Mouse (Mus musculus): Measurements from ENCODE around the gene Papola.
"Not testable (repeated sequence)": the region's sequence is repeated elsewhere in the genome, so short reads cannot be mapped to it uniquely, and the experiment has no call there.

Gene Papola

DNA sequence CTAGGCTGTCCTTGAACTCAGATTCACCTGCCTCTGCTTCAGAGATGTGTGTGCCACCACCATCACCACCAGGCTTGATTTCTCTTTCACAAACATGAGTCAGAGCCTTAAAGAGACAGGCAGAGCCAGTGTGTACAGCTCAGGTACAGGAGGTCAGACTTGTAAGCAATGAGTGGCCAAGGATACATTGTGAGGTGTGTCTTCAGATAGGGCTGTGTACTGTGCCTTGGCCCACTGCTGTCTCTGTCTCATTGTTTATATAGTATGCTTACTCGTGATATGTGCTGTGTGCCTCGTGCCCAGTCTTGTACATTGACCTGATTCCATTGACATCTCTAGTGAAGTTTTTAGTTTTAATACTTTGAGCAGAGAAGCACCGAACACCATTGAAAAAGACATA, 21.3 kb downstream of the Papola start:
- no peak for DNase-seq (ENCODE audit: low spot score in 2 of 2)

DNA sequence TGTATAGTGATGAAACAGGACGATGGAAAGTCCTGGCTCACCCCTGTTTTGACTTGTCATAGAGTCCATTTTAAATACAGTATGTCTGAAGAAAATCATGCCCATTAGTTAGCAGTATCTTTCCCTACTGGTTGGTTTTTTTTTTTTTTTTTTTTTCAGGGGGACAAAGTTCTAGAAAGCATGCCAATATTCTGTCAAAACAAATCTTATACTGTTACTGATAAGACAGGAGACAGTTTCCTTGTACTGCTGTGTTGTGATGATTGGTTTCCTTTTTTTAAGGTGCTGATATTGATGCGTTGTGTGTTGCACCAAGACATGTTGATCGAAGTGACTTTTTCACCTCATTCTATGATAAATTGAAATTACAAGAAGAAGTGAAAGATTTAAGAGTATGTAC, 21.7 kb downstream of the Papola start:
- no peak for DNase-seq (ENCODE audit: low spot score in 2 of 2)

DNA sequence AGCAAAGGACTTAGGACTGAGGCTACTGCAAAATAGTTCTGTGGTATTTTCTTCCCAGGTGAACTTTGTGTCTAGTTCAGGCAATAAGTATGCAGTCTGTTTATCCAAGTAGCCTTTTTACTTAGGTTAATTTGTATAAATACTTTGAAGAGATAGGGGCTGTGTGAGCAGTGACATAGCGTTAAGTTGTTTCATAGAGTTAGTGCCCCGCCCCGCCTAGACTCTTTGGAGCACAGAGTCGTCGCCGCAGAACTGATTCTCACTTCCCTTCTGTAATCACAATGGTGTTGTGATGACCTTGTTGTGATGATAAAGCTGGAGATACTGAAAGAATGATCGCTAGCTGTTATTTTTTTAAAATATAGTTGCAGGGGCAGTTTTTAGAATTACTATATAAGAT, 22.9 kb downstream of the Papola start:
- DNase-seq (ENCODE audit: low spot score in 2 of 2) = no peak

DNA sequence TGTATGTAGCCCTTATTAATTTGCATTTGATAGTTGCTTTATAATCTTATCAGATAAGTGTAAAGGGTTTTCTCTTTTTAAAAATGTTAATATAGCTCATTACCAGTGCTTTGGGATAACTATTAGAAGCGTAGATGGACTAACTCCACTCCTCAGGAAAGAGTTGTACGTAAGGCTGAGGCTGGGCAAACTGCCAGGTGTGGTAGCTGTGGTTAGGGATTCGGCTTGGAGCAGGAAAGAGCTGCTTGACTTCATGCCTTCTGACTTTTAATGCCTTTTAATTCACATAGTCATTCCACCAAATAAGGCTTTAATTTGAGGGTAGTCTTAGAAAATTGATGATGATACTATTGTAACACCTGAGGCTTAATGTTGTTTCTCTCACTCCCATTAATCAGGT, 24.5 kb downstream of the Papola start:
- DNase-seq (ENCODE audit: low spot score in 2 of 2) = no peak

DNA sequence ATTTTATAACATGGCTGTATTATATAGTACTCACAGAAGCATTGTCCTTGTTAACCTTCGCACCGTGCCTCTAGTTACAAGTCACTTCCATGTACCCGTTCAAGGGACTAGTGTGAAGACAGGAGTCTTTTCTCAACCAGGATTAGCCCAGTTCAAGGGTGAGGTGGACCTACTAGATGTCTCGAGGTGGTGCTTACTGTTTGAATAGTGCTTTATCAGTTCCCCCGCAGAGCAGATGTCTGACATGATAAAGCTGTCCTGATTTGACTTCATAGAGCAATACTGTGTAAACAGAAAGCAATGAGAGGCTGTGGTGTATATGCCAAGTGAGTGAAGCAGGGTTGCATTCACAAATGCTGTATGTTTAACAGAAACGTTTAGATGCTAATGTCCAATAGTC, 26.1 kb downstream of the Papola start:
- DNase-seq (ENCODE audit: low spot score in 2 of 2) = no peak

DNA sequence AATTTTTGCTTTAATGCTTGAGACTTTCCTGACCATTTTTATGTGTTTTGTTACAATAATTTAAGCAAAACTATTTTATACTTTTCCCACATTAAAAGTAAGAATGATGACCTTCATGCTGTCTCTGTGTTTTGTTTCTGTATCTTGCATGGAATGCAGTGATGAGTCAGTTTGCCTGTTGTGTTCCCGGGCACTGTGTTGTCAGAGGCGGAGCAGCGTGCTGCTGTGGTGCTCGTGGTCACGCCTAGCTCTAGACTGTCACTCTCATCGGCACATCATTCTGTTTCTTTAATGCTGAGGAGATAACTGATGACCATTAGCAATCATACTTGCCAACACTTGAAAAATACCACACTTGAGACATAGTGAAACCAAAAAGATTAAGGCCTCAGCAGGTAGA, 29.5 kb downstream of the Papola start:
- no peak for DNase-seq (ENCODE audit: low spot score in 2 of 2)

DNA sequence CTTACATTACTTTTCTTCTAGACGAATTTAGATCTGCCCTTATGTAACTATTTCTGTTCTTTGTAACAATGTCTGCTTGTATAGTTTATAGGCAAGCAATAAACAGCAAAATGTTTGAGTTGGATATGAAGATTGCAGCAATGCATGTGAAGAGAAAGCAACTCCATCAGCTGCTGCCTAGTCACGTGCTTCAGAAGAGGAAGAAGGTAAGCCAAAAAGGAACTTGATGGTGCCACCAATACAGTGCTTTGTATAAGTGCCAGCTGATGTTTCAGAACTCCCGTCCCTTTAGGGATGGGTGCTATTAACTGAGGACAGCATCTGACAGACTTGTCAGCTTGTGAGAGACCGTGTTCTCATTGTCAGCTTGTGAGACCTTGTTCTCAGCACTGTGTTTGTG, 39.0 kb downstream of the Papola start:
- DNase-seq (ENCODE audit: low spot score in 2 of 2) = no peak

DNA sequence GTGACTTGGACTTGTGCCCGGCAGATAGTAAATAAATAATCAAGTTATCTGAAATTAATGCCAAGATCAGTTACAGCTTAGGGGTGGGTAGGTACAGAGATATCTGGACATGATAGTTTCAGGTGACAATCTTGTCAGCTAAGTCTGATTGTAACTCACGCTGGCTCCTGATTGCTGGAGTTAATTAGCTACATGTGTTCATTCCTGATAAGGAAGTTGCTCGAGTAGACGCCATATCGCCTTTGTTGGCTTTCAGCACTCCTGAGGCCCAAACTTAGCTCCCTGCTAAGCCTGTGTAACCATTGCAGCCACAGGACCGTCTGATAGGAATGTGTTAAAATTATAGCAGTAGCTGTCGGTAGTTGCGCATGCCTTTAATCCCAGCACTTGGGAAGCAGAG, 40.2 kb downstream of the Papola start:
- no peak for DNase-seq (ENCODE audit: low spot score in 2 of 2)

DNA sequence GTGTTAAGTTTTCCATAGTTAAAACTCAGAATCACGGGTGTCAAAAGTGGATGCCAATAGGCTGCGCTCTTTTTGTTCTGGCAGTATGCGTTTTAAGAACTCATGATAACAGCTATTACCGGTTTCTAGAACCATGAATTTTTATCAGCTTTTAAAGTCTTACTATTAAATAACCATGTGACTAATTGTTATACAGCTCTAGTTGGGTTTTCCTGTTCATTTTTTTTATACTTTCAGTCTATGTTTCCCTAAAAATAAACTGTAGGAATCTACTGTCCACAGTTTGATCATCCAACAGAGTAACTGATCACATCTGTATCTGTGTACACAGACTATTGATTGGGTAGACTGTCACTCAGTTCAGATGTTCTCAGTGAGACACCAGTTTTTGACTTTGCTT, 40.8 kb downstream of the Papola start:
- no peak for DNase-seq (ENCODE audit: low spot score in 2 of 2)

DNA sequence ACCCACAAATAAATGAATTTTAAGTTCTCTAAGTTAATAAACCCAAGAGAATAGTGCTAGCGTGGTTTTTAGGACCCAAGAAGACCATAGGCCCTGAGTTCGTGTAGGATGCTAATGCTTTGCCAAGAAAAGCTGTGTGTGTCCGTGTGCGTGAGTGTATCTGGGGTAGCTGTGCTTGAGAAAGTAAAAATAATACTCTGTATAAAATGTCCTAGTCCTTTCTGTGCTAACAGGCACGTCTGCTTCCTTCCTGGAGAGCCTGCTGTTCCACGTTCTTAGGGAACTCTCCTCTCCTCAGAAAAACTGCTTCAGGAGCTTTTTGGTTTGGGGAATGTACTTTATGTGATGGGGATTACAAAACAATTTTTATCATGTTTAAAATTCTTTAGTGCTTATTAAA, 48.0 kb downstream of the Papola start:
- DNase-seq (ENCODE audit: low spot score in 2 of 2) = no peak

DNA sequence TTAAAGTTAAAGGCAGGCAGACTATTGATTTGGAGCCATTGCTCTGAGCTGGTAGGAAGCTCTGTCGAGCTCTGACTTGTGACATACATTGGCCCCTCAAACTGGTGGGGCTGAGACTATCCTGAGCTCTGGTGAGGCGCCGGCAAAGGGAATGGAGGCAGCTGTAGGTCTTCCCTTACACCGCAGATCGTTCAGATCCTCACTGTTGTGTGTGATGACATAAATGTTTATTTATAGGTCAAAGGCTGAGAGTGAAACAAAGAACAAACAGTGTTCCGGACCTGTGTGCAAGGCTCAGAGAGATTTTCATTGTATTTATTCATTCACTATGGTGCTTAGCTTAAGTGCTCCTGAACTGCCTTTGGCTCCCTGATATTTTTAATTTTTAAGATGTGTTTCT, 50.4 kb downstream of the Papola start:
- no peak for DNase-seq (ENCODE audit: low spot score in 2 of 2)

DNA sequence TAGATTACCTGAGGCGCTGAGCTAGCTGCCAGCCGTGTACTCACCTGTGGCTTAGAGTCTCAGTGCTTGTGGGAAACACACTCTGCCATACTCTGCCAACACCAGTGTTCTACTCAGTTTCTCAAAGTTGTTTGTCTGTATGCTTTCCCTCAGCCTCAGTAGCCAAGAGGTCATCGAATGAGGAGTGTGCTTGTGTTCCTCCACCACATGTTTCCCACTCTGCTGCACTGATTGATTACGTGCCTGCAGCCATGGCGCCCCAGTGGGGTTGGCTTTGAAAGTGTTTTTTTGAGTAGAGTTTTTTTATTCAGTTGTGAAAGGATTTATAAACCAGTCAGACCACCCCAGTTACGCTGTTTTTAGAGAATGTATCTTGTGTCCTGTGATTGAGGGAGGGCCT, 51.1 kb downstream of the Papola start:
- DNase-seq (ENCODE audit: low spot score in 2 of 2) = no peak

DNA sequence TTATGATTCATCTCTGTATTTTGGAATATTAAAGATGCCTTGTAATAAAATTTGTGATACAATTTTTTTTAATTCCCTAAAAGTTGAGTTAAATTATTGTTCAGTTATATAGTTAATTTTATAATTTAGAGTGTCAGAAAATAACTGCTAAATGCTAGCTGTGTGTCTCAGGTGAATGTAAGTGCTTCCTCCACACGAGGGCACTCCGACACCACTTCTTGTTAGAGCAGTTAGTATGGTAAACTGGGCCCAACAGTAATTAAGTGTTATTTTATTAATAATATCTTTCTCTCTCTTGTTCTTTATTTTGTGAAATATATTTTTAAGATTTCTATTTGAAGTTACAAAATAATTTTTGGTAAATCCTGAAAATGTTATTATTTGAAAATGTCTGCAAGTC, 51.7 kb downstream of the Papola start:
- no peak for DNase-seq (ENCODE audit: low spot score in 2 of 2)

DNA sequence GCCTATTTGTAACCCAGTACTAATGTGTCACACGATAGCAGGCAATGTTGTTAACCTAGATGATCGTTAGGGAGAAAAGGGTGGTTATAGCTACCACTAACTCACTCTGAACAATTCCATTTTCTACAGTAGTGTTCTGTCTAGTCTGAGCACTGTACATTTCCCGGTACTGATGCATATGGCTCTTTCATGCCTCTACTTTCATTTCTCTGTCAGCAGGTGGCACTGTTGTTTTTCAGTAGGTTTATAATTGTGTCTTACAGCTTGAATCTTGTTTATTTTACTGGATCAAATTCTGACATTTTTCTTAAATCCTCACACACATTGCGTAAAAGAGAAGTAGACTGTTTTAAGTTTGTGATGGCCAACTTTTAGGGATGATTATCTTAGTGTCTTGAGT, 54.6 kb downstream of the Papola start:
- DNase-seq (ENCODE audit: low spot score in 2 of 2) = no peak

DNA sequence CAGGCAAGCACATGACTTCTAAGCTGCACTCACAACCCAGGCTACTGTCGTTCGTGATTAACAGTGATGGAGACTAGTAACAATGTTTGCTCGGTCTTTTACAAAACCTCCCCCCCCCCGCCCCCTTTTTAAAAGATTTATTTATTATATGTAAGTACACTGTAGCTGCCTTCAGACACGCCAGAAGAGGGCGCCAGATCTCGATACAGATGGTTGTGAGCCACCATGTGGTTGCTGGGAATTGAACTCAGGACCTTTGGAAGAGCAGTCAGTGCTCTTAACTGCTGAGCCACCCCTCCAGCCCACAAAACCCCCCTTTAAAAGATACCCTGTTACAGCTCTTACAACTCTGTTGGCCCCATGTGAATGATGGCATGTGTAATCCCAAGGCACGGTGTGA, 56.1 kb downstream of the Papola start:
- DNase-seq (ENCODE audit: low spot score in 2 of 2) = not testable (repeated sequence)

DNA sequence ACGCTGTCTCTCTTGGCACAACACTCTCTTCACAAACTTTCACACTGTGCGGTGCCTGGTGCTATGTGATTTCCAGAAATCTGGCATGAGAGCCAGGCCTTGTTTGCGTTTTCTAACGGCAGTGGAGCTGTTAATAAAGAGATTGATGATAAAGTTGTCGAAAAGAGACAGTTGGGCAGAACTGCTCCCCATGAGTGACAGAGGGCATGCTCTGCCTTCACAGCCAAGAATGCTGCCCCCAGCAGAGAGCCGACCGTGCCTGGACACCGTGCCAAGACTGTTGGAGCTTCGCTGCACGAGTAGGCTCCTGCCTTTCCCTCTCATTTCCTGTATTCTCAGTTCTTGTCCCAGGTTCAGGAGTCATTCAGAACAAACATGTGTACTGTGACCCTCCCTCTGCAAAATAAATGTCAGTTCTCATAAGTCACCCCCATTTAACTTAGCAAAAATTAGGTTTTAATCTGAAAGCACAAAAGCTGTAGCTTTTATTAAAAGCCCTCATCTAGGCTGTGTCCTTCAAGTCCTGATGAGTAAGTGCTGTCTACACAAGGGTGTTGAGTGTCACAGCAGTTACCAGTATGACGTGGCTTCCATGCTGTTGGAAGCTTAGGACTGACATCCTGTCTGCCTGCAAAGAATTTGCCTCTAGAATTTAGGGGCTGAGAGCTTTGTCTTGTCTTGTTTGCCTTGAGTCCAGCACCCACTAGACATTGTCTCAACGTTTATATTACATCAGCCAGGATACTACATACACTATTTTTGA, 58.9 kb downstream of the Papola start:
- no peak for DNase-seq (ENCODE audit: low spot score in 2 of 2)

DNA sequence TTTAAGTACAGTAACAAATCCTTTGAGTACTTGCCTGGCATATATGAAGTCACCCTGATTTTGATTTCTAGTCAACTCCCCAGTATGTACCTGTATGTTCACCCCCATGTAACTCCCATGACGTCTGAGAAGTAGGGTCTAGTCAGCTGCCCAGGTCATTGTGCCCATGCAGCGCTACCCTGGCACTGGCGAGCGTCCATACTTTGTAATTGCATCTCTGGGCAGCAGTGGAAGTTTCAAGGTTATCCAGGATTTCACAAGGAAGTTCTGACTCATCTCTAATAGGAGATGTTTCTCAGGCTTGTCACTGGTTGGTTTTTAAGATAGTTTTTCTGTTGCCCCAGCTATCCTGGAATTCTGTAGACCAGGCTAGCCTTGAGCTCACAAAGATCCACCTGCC, 59.9 kb downstream of the Papola start:
- no peak for DNase-seq (ENCODE audit: low spot score in 2 of 2)

DNA sequence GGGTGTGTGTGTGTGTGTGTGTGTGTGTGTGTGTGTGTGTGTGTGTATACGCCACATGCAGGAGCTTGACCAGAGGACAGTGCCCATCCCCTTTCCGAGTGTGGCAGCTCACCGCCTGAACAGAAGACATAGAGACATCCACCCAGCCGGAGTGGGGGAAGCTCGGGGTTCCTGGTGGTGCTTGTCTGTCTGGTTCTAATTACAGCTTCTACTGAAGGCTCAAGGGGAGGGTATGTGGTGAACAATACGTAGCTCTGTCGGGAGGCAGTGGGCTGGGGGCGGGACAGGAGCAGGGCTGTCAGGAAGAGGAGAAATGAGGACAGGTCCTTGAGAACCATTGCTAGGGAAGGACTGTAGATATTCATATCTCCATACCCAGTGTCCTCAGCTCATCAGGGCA, 64.6 kb downstream of the Papola start:
- DNase-seq (ENCODE audit: low spot score in 2 of 2) = no peak

DNA sequence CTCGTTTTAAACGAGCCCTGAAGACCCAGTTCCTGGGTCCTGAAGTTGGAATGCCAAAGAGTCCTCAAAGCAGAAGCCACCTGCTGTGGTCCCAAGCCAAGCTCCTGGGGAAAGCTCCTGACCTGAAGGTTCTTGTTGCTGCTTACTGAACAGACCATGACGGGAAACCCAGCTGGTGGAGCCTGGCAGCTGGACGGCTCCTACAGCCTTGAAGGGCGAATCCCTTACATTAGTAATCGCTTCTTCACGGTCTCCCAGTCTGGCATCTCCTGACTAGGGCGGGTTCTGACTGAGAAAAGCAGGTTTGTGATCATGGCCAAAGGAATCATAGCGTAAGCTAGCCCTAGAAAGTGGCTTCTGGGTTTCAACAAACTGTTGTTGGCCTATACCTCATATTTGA, 66.2 kb downstream of the Papola start:
- no peak for DNase-seq (ENCODE audit: low spot score in 2 of 2)

DNA sequence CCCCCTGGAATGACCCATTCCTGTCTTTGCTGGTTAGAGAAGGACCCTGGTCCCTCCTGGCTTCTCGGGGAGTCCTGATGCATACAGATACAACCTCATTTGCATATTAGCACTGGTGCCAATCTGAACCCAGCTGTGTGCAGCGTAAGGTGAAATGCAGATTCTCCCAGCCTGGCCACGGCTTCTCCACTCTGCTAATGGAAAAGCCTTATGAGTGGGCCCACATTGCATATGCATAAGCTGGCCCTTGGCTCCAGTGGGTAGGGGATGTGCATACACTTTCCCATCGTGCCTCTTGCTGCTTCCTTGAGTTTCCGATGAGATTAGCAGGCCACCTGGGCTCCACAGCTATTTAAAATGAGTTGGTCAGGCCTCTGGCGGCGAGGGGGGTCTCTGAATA, 68.3 kb downstream of the Papola start:
- DNase-seq (ENCODE audit: low spot score in 2 of 2) = no peak

DNA sequence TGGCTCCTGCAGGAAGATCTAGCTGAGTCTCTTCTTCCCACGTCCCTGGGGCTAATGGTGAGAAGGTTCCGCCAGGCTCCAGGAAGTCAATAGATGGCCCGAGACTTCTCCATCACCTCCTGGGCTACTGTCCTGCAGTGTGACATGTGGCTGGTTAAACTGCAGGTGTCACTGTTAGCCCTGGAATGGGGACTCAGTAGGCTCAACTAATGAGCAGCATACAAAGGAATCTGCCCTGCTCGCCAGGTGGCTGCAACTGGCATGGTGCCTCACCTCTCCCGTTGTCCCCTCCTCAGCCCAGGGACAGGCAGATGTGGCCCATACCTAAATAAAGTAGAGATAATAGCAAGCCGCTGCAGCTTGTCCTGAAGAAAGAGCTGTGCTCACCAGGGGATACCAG, 70.1 kb downstream of the Papola start:
- DNase-seq (ENCODE audit: low spot score in 2 of 2) = no peak

DNA sequence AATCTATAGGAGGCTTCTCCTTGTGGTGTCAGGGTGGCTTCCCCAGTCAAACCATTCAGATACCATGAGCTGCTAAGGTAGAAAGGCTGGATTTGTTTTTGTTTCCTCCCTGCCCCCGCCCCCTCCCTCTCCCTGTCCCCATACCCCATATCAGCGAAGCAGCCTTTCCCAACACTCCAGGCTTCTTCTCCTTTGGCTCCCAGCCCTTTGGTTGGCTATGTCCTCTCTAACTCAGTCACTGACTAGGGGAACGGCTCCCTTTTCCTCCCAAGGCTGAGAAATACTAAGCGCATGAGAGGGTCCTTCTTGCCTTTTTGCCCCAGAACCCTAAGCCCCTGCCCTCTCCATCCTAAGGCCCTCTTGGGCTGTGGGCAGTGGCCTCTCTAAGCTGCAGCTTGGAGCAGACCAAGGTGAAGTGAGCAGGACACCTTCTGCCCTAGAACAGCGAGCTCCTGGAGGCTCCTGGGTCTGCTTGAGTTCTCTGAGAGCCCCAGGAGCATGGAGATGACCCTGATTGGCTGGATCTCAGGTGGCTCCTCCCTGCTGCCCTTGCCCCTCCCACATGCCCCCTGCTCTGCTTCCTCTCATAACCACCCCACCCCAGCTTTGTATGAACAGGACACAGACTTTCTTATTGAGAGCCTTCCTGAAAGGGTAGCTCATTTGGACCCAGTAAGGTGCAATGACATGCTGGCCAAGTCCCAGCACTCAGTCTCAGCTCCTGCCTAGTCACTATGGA, 73.6 kb downstream of the Papola start:
- DNase-seq (ENCODE audit: low spot score in 2 of 2) = no peak

DNA sequence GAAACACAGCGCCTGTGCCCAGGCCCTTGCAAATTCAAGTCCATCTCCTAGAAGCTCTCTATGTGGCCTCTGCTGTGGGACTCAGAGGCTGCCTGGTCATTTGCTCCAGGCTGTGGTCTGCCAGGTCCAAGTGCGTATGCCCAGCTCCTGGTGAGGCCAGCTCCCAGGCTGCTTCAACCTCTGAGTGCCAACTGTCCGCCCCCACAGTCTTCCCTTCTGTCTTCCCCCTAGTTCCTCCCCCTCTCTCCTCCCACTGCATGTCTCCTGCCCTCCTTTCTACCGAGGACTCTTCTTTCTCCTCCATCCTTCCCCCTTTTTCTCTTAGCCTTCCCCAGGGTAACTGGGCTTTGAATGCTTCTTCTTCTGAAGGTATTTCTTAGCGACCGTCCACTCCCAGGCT, 77.6 kb downstream of the Papola start:
- no peak for DNase-seq (ENCODE audit: low spot score in 2 of 2)

DNA sequence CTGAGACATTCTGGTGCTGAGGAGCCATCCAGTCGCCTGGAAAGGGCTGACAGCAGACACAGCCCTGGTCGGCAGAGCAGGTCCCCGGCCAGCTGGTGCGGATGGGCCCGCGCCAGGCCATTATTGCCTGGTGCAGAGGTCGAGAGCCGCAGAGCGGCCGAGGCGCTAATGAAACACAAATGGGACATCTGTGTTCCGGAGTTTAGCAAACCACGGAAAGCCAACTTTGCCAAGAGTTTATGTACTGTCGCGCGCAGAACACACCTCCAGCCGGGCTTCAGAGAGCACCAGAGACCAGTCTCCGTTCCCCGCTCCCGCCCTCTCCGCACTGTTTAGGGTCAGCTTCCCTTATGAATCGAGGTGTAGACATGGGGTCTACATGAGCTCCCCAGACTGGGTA, 78.1 kb downstream of the Papola start:
- no peak for DNase-seq (ENCODE audit: low spot score in 2 of 2)

Data from spleen, postnatal 14 days (tissue).